Mouse (Mus musculus): ENCODE data around the gene Trhr2. TPM values are rescaled to one million over a fixed set of nuclear protein-coding genes. Genes with fewer than 3 reads are reported as not detected.

Gene Trhr2
- polyA plus RNA-seq, 1 experiment from 2014 or later: not detected

DNA sequence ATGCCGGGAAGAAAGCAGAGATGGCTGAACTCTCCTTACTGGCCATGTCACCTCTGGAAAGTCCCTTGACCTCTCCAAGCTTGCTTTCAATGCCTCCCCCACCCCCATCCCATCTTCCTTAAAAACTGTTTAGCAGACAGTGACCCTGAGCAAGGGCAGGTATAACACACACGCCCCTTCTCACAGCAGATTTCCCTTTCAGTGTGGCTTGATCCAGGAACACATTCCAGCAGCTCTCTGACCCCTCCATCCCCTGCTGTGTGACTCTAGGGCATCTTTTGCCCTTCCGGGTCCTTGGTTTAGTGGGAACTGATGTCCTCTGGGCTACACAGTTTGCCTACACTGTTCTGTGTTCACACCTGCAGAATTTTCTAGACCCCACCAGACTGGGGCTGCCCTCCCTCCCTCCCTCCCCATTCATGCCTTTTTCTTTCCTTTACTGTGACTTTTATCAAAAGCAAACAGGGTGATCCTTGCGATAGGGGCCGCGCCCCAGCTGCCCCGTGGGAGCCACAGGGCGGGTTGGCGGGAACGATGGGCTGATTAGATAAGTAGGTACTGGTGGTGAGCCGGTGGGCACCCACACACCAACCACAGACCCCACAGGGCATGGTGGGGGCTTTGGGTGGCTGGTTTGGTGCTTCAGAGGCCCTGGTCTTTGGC, 41.4 kb downstream of the Trhr2 start:
- WGBS: 44% methylated on average over 11 of the region's 11 CpGs
- Histone ChIP-seq H3K27ac (ENCODE audit: low read length) (peak overlapping the region; percentile 91), H3K36me3 (ENCODE audit: control insufficient read depth, insufficient read depth, low read length) (no peaks in the 10 kb centered on the region), H3K9me3 (ENCODE audit: control insufficient read depth, low read length) (no peaks in the 10 kb centered on the region), H3K9ac (ENCODE audit: low read depth, low read length) (peak overlapping the region; percentile 51; the same call in 1 of the 2 replicates), H3K4me3 (ENCODE audit: low read length) (no peak overlapping the region), H3K27me3 (replicated peaks; ENCODE audit: control insufficient read depth, insufficient read depth, low read length) (no peaks in the 10 kb centered on the region), H3K4me1 (ENCODE audit: control insufficient read depth, insufficient read depth, low read length) (peaks cover 84% of the 10 kb centered on the region), H3K4me2 (ENCODE audit: low read depth, low read length) (no peak overlapping the region)
- ATAC-seq: peak; percentile 1; the same call in 1 of the 2 replicates

DNA sequence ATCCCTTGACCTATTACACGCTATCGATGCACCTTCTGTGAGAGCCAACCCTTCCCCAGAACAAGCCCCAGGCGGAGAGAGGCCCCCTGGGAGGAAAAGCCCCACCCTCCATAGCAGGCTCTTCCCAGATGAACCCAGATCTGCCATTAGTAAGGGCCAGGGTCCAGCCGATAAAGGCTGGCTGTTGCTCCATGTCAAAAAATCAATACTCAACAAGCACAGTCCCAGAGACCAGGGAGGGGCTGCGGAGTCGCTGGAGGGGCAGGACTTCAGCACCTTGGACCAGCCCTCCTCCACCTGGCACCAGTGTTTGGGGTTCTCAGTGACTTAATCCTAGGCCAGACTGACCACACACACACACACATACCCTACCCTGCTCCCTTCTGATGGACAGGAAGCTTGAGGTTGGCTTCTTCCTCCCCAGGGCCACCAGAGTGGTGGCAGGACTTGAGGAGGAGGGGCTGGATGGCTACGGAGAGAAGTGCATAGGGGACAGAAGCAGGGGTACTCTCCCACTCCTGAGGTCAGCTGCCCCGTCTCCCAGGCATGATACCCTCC, 42.5 kb downstream of the Trhr2 start:
- H3K9ac ChIP-seq (ENCODE audit: low read depth, low read length): peak overlapping the region; percentile 51
- H3K36me3 ChIP-seq (ENCODE audit: control insufficient read depth, insufficient read depth, low read length): no peaks in the 10 kb centered on the region
- ATAC-seq: peak; percentile 69
- WGBS: 36% methylated on average over 8 of the region's 8 CpGs
- no peaks in the 10 kb centered on the region for H3K9me3 ChIP-seq (ENCODE audit: control insufficient read depth, low read length)
- H3K4me3 ChIP-seq (ENCODE audit: low read length): no peak overlapping the region
- no peaks in the 10 kb centered on the region for H3K27me3 ChIP-seq (replicated peaks; ENCODE audit: control insufficient read depth, insufficient read depth, low read length)
- peaks cover 88% of the 10 kb centered on the region for H3K4me1 ChIP-seq (ENCODE audit: control insufficient read depth, insufficient read depth, low read length)
- H3K27ac ChIP-seq (ENCODE audit: low read length): peak overlapping the region; percentile 91
- peak overlapping the region; percentile 36; the same call in 1 of the 2 replicates for H3K4me2 ChIP-seq (ENCODE audit: low read depth, low read length)

DNA sequence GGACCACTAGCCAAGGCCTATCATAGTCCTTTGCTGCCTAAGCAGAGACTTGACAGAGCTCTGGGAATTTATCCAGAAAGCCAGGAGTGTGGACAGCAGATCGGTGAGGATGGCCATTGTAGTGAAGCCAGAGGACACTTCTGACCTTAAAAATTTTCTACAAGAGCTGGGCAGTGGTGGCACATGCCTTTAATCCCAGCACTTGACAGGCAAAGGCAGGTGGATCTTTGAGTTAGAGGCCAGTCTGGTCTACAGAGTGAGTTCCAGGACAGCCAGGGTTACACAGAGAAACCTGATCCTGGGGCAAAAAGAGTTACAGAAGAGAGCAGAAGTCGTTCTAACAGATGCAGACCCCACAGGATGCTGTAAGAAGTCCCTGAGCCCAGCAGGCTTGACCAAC, 44.1 kb downstream of the Trhr2 start:
- H3K4me3 ChIP-seq (ENCODE audit: low read length): no peak overlapping the region
- no peaks in the 10 kb centered on the region for H3K9me3 ChIP-seq (ENCODE audit: control insufficient read depth, low read length)
- H3K27me3 ChIP-seq (replicated peaks; ENCODE audit: control insufficient read depth, insufficient read depth, low read length): no peaks in the 10 kb centered on the region
- H3K9ac ChIP-seq (ENCODE audit: low read depth, low read length): no peak overlapping the region; the same call in 1 of the 2 replicates
- ATAC-seq: no peak
- H3K4me1 ChIP-seq (ENCODE audit: control insufficient read depth, insufficient read depth, low read length): peaks cover 83% of the 10 kb centered on the region
- no peaks in the 10 kb centered on the region for H3K36me3 ChIP-seq (ENCODE audit: control insufficient read depth, insufficient read depth, low read length)
- peak overlapping the region; percentile 91; the same call in 1 of the 2 replicates for H3K27ac ChIP-seq (ENCODE audit: low read length)
- H3K4me2 ChIP-seq (ENCODE audit: low read depth, low read length): no peak overlapping the region
- 50% methylated on average over 2 of the region's 2 CpGs for WGBS

DNA sequence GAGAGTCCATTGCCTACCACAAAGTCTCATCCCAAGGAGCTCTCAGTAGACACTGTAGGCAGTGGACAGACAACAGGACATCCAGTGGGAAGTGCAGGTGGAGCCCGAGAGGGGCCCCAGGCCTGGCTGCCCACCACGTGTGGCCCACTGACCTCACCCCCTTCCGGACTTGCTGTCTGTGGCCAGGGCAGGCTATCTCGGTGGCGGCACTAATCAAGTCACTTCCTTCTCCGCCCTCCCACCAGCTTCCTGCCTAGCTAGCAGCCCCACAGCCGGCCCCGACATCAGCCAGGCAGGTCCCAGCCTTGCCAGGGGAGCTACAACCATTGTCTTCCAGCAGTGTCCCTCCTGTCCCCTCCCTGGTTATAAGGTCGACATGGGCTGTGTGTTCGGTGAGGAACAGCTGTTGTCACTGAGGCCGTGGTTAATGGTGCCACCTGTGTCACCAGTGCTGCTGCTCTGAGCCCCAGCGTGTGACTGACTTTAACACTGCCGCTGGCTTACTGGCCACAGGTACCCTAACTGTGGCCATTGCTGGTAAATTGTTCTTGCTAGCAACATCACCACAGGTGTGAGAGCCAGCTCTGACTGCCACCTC, 45.5 kb downstream of the Trhr2 start:
- H3K4me3 ChIP-seq (ENCODE audit: low read length): no peak overlapping the region
- H3K36me3 ChIP-seq (ENCODE audit: control insufficient read depth, insufficient read depth, low read length): no peaks in the 10 kb centered on the region
- H3K27me3 ChIP-seq (replicated peaks; ENCODE audit: control insufficient read depth, insufficient read depth, low read length): no peaks in the 10 kb centered on the region
- peak overlapping the region; percentile 30; the same call in 1 of the 2 replicates for H3K9ac ChIP-seq (ENCODE audit: low read depth, low read length)
- H3K4me1 ChIP-seq (ENCODE audit: control insufficient read depth, insufficient read depth, low read length): peaks cover 87% of the 10 kb centered on the region
- no peak overlapping the region for H3K4me2 ChIP-seq (ENCODE audit: low read depth, low read length)
- ATAC-seq: no peak
- peak overlapping the region; percentile 70 for H3K27ac ChIP-seq (ENCODE audit: low read length)
- WGBS: 51% methylated on average over 13 of the region's 13 CpGs
- no peaks in the 10 kb centered on the region for H3K9me3 ChIP-seq (ENCODE audit: control insufficient read depth, low read length)

DNA sequence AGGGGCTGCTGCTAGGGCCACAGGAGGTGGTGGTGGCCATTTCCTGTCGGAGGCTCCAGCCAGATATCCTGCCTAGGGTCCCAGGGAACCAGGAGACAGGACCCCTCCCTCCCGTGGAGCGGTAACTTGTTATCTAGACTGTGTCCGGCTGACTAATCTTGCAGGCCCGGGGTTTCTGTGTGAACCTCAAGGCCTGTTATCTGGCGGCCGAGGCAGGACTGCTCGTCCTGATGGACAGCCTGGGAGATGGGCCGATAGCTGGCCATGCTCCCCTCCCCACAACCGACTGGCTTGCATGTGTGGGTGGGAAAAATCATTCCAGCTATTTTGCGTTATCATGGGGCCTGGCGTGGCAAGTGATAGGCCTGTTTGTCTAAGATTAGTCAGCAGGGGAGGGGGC, 47.2 kb downstream of the Trhr2 start:
- WGBS: 39% methylated on average over 12 of the region's 12 CpGs
- peak overlapping the region; percentile 23; the same call in 1 of the 2 replicates for H3K9ac ChIP-seq (ENCODE audit: low read depth, low read length)
- no peak overlapping the region for H3K4me2 ChIP-seq (ENCODE audit: low read depth, low read length)
- H3K4me3 ChIP-seq (ENCODE audit: low read length): no peak overlapping the region
- H3K27ac ChIP-seq (ENCODE audit: low read length): peak overlapping the region; percentile 48
- ATAC-seq: no peak
- H3K27me3 ChIP-seq (replicated peaks; ENCODE audit: control insufficient read depth, insufficient read depth, low read length): no peaks in the 10 kb centered on the region
- H3K9me3 ChIP-seq (ENCODE audit: control insufficient read depth, low read length): no peaks in the 10 kb centered on the region
- H3K4me1 ChIP-seq (ENCODE audit: control insufficient read depth, insufficient read depth, low read length): peaks cover 82% of the 10 kb centered on the region
- H3K36me3 ChIP-seq (ENCODE audit: control insufficient read depth, insufficient read depth, low read length): no peaks in the 10 kb centered on the region

DNA sequence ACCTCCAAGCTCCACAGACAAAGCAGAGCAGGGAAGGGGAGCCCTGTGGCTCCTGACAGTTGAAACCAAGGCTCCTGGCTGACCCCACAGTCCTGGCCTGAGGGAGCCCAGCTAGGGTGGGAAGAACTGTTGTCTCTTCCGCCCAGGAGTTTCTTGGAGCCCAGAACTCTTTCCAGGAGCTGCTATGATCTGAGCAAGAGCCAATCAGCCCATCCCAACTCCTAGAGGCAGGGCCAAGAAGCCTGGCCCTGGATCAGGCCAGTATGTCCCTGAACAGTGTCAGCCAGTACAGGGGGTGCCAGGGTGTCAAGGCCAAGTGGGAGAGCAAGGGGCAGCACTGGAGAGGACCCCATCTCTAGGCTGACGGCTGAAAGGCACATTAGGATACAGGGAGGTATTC, 48.0 kb downstream of the Trhr2 start:
- peaks cover 82% of the 10 kb centered on the region for H3K4me1 ChIP-seq (ENCODE audit: control insufficient read depth, insufficient read depth, low read length)

DNA sequence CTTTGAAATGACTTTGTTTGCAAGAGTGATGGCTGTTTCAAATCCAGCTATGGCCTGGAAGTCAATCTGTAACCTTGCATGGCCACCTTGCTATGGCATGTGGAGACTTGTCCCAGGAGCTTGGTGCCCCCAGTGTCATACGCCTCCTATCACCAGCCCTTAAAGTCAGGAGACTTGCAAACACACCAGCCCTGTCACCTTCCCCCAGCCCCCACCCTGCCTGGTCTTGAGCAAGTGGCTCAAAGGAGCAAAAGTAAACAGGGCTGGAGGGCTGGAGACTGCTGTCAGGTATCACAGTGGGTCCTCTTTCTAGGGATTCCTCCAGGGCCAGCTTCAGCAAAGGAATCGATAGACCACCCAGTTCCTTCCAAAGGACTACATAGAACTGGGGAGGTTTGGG, 49.4 kb downstream of the Trhr2 start:
- WGBS: 52% methylated on average over 2 of the region's 2 CpGs
- Histone ChIP-seq H3K4me1 (ENCODE audit: control insufficient read depth, insufficient read depth, low read length) (peaks cover 81% of the 10 kb centered on the region), H3K27me3 (replicated peaks; ENCODE audit: control insufficient read depth, insufficient read depth, low read length) (no peaks in the 10 kb centered on the region), H3K9me3 (ENCODE audit: control insufficient read depth, low read length) (no peaks in the 10 kb centered on the region), H3K4me3 (ENCODE audit: low read length) (no peak overlapping the region), H3K9ac (ENCODE audit: low read depth, low read length) (no peak overlapping the region), H3K27ac (ENCODE audit: low read length) (peak overlapping the region; percentile 42), H3K4me2 (ENCODE audit: low read depth, low read length) (no peak overlapping the region), H3K36me3 (ENCODE audit: control insufficient read depth, insufficient read depth, low read length) (no peaks in the 10 kb centered on the region)
- no peak for ATAC-seq

More for the DNA sequence above, 48.0 kb downstream of the Trhr2 start:
- Histone ChIP-seq H3K36me3 (ENCODE audit: control insufficient read depth, insufficient read depth, low read length) (no peaks in the 10 kb centered on the region), H3K4me3 (ENCODE audit: low read length) (no peak overlapping the region), H3K27me3 (replicated peaks; ENCODE audit: control insufficient read depth, insufficient read depth, low read length) (no peaks in the 10 kb centered on the region), H3K9me3 (ENCODE audit: control insufficient read depth, low read length) (no peaks in the 10 kb centered on the region), H3K9ac (ENCODE audit: low read depth, low read length) (peak overlapping the region; percentile 23; the same call in 1 of the 2 replicates), H3K4me2 (ENCODE audit: low read depth, low read length) (no peak overlapping the region), H3K27ac (ENCODE audit: low read length) (peak overlapping the region; percentile 48)
- WGBS: 72% methylated on average over 2 of the region's 2 CpGs
- ATAC-seq: no peak

DNA sequence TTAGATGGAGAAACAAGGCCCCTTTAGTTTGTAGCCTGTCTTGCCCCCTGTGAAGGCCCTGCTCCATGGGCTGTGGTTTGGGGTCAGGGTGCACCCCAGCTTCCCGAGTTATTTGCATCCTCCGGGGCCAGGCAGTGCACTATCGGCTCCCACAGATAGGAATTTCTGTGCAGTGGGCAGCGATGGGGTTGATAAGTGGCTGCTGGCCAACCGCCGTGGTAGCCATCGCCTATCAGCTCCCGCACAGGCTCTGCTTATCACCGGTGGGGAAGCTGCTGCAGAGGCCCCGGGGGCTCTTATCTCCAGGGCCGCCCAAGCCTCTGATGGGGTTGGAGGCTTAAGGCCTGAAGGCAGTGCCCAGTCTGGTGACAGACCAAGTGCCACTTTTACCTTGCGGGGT, 51.3 kb downstream of the Trhr2 start:
- 55% methylated on average over 12 of the region's 12 CpGs for WGBS
- Histone ChIP-seq H3K27ac (ENCODE audit: low read length) (peak overlapping the region; percentile 28; the same call in 1 of the 2 replicates), H3K4me1 (ENCODE audit: control insufficient read depth, insufficient read depth, low read length) (peaks cover 83% of the 10 kb centered on the region), H3K9me3 (ENCODE audit: control insufficient read depth, low read length) (no peaks in the 10 kb centered on the region), H3K9ac (ENCODE audit: low read depth, low read length) (peak overlapping the region; percentile 40), H3K4me2 (ENCODE audit: low read depth, low read length) (no peak overlapping the region), H3K36me3 (ENCODE audit: control insufficient read depth, insufficient read depth, low read length) (no peaks in the 10 kb centered on the region), H3K27me3 (replicated peaks; ENCODE audit: control insufficient read depth, insufficient read depth, low read length) (no peaks in the 10 kb centered on the region), H3K4me3 (ENCODE audit: low read length) (no peak overlapping the region)
- peak; percentile 24; the same call in 1 of the 2 replicates for ATAC-seq

DNA sequence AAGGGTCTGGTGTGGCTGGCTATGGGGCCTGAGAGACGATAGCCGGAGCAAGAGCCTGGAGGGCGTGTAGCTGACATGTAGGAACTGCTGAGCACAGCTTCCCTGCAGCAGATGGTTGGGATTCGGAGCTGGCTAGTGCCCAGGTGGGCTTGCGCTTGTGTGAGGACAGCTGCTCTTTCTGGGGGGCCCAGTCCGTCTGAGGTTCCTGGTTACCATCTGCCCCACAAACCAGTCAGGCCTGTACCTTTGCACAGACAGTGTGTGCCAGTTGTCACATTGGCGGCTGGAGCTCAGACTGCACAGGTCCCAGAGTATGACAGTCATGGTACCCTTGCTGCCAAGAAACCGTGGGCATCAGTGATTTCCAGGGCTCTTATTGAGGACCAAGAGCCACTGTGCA, 52.7 kb downstream of the Trhr2 start:
- H3K36me3 ChIP-seq (ENCODE audit: control insufficient read depth, insufficient read depth, low read length): no peaks in the 10 kb centered on the region
- H3K4me3 ChIP-seq (ENCODE audit: low read length): no peak overlapping the region
- H3K4me2 ChIP-seq (ENCODE audit: low read depth, low read length): no peak overlapping the region
- no peaks in the 10 kb centered on the region for H3K9me3 ChIP-seq (ENCODE audit: control insufficient read depth, low read length)
- peak overlapping the region; percentile 43 for H3K9ac ChIP-seq (ENCODE audit: low read depth, low read length)
- no peak for ATAC-seq
- 77% methylated on average over 8 of the region's 8 CpGs for WGBS
- peak overlapping the region; percentile 70 for H3K27ac ChIP-seq (ENCODE audit: low read length)
- H3K27me3 ChIP-seq (replicated peaks; ENCODE audit: control insufficient read depth, insufficient read depth, low read length): no peaks in the 10 kb centered on the region
- peaks cover 83% of the 10 kb centered on the region for H3K4me1 ChIP-seq (ENCODE audit: control insufficient read depth, insufficient read depth, low read length)
